ENCODE assay signal across 18 mouse cellular contexts in genomic region chr2:22783137-22783638, GRCm38 (mm10).
"Had no signal": no experiment of that assay in that cellular context is flagged by ENCODE, and none has a peak within 500 bp of the region (broad histone marks: within the 10 kb centered on the region; RNA-seq: fewer than 3 reads in every experiment).

No protein-coding gene starts in this region.

- DNase-seq: kidney, adult 8-10 months; kidney, postnatal 10 days; kidney, postnatal 36 days; layer of hippocampus, postnatal 36 days; lung, adult 18-20 months; lung, postnatal 10 days; lung, postnatal 36 days; thymus, postnatal 4 days had no signal

- H3K27me3 ChIP-seq: kidney, embryonic 15.5 days; lung, embryonic 15.5 days; megakaryocyte, embryonic 14.5 days; midbrain, embryonic 13.5 days; stomach, embryonic 15.5 days had no signal

- H3K9ac ChIP-seq: kidney, embryonic 15.5 days; lung, embryonic 15.5 days; midbrain, embryonic 13.5 days; stomach, embryonic 15.5 days had no signal

- H3K27ac ChIP-seq: kidney, embryonic 15.5 days; left cerebral cortex, adult 2 months; lung, embryonic 15.5 days; midbrain, embryonic 10.5 days; midbrain, embryonic 13.5 days; stomach, embryonic 15.5 days had no signal

- H3K9me3 ChIP-seq: kidney, embryonic 15.5 days; lung, embryonic 15.5 days; megakaryocyte, embryonic 14.5 days; midbrain, embryonic 10.5 days; midbrain, embryonic 13.5 days; stomach, embryonic 15.5 days had no signal

- H3K36me3 ChIP-seq: kidney, embryonic 15.5 days; lung, embryonic 15.5 days; midbrain, embryonic 10.5 days; midbrain, embryonic 13.5 days; stomach, embryonic 15.5 days had no signal

- H3K4me2 ChIP-seq: kidney, embryonic 15.5 days; lung, embryonic 15.5 days; midbrain, embryonic 13.5 days; stomach, embryonic 15.5 days had no signal

- ATAC-seq: intestine, postnatal 0 days; midbrain, embryonic 13.5 days; midbrain, embryonic 16.5 days had no signal

- H3K4me3 ChIP-seq: kidney, embryonic 15.5 days; left cerebral cortex, adult 2 months; lung, embryonic 15.5 days; megakaryocyte, embryonic 14.5 days; midbrain, embryonic 10.5 days; midbrain, embryonic 13.5 days; myocyte; stomach, embryonic 15.5 days had no signal

- H3K4me1 ChIP-seq: kidney, embryonic 15.5 days; lung, embryonic 15.5 days; midbrain, embryonic 10.5 days; midbrain, embryonic 13.5 days; stomach, embryonic 15.5 days had no signal
